Mouse (Mus musculus) thymus, postnatal 4 days (tissue): Measurements from ENCODE around the gene Kctd2.
"Not testable (repeated sequence)": the region's sequence is repeated elsewhere in the genome, so short reads cannot be mapped to it uniquely, and the experiment has no call there.

Experiments used
- DNase-seq: peaks from one replicate; pipeline ENCODE4 v3.0.0; 2021

Gene Kctd2

GRCm38 (mm10) chr11:115476630-115477029, 56.7 kb downstream of the Kctd2 start:
- not testable (repeated sequence) for DNase-seq

GRCm38 (mm10) chr11:115477388-115477787, 57.5 kb downstream of the Kctd2 start:
- DNase-seq = not testable (repeated sequence)

GRCm38 (mm10) chr11:115478296-115478938, 58.5 kb downstream of the Kctd2 start:
- DNase-seq = no peak
